Mouse (Mus musculus) limb, embryonic 11.5 days (tissue): ENCODE results near the gene Fggy. TPM values are rescaled to one million over a fixed set of nuclear protein-coding genes. Genes with fewer than 3 reads are reported as not detected.
A peak's percentile ranks its signal among the peaks of the same experiment; 100 is the strongest.

Experiments
- ATAC-seq: fragments of 200-750 bp; cut with Nextera tagmentation; 2 replicates; pipeline ENCODE4 v1.8.0; 2017; ENCODE audit warnings: low read depth; ENCODE audit not compliant: insufficient number of reproducible peaks, low FRiP score, low TSS enrichment
- DNase-seq: peaks from one replicate; pipeline ENCODE4 v3.0.0-alpha.2; 2015; ENCODE audit warnings: low spot score
- H3K27ac ChIP-seq: fragments of 300-500 bp; sonication (generic); replicated peaks from 2 replicates; pipeline ENCODE4 v1.5.1; 2014; ENCODE audit warnings: low read depth, mild to moderate bottlenecking, low read length
- H3K27me3 ChIP-seq: fragments of 300-500 bp; sonication (generic); 2 replicates; pipeline ENCODE4 v1.6.1; 2014; ENCODE audit warnings: mild to moderate bottlenecking, low read length, mixed read lengths; ENCODE audit not compliant: control insufficient read depth, insufficient read depth
- H3K36me3 ChIP-seq: fragments of 300-500 bp; sonication (generic); 2 replicates; pipeline ENCODE4 v1.6.1; 2014; ENCODE audit warnings: mild to moderate bottlenecking, low read length, moderate library complexity, mixed read lengths; ENCODE audit not compliant: control insufficient read depth, insufficient read depth
- H3K4me1 ChIP-seq: fragments of 300-500 bp; sonication (generic); 2 replicates; pipeline ENCODE4 v1.6.1; 2014; ENCODE audit warnings: low read length, mixed read lengths; ENCODE audit not compliant: control insufficient read depth, insufficient read depth
- H3K4me2 ChIP-seq: fragments of 300-500 bp; sonication (generic); 2 replicates; pipeline ENCODE4 v1.6.1; 2014; ENCODE audit warnings: low read depth, mild to moderate bottlenecking, moderate library complexity; ENCODE audit not compliant: severe bottlenecking
- H3K4me3 ChIP-seq: fragments of 300-500 bp; sonication (generic); 2 replicates; pipeline ENCODE4 v1.5.1; 2014; ENCODE audit warnings: low read depth, low read length
- H3K9ac ChIP-seq: fragments of 300-500 bp; sonication (generic); 2 replicates; pipeline ENCODE4 v1.6.1; 2014; ENCODE audit warnings: mild to moderate bottlenecking, low read length
- H3K9me3 ChIP-seq: fragments of 300-500 bp; sonication (generic); 2 replicates; pipeline ENCODE4 v1.6.1; 2016; ENCODE audit warnings: low read length; ENCODE audit not compliant: control insufficient read depth
- WGBS: fragments of 180-500 bp; shearing (Covaris S2); extraction: QIAGEN DNeasy Blood & Tissue Kit; methylation state at CpG from one replicate; pipeline ENCODE4 v1.1.7; 2014; 5-methylcytosine and 5-hydroxymethylcytosine counted together
- polyA plus RNA-seq: library from polyadenylated mRNA; unstranded; fragments of >200 nt; fragmentation: Nextera tagmentation; extraction: Ambion mirVana; gene quantifications from 2 replicates; pipeline ENCODE4 v1.2.1, GENCODE M21; 2014

Gene Fggy
- polyA plus RNA-seq, 1 experiment from 2014 or later: 8.4 TPM

- Histone ChIP-seq H3K36me3 (no peaks in the 10 kb centered on the region), H3K4me2 (no peak overlapping the region), H3K9me3 (no peaks in the 10 kb centered on the region), H3K4me3 (no peak overlapping the region), H3K27me3 (no peaks in the 10 kb centered on the region), H3K27ac (no peak overlapping the region), H3K4me1 (no peaks in the 10 kb centered on the region), H3K9ac (no peak overlapping the region)
- WGBS: 90% methylated on average over 1 of the region's 1 CpGs
- DNase-seq: peak; percentile 19
- ATAC-seq: no peak
Observed at GRCm38 (mm10) chr4:95610663-95611062, 53.4 kb downstream of the Fggy start.

- Histone ChIP-seq H3K27me3 (no peaks in the 10 kb centered on the region), H3K4me3 (no peak overlapping the region), H3K27ac (no peak overlapping the region), H3K36me3 (no peaks in the 10 kb centered on the region), H3K9ac (no peak overlapping the region), H3K4me2 (no peak overlapping the region), H3K4me1 (no peaks in the 10 kb centered on the region), H3K9me3 (no peaks in the 10 kb centered on the region)
- ATAC-seq: no peak
- DNase-seq: no peak
- 93% methylated on average over 6 of the region's 6 CpGs for WGBS
Observed at GRCm38 (mm10) chr4:95611390-95611789, 54.1 kb downstream of the Fggy start.

GRCm38 (mm10) chr4:95621046-95621445 is 63.7 kb downstream of the Fggy start:
- Histone ChIP-seq H3K27me3 (no peaks in the 10 kb centered on the region), H3K4me2 (no peak overlapping the region), H3K9me3 (no peaks in the 10 kb centered on the region), H3K9ac (no peak overlapping the region), H3K4me1 (no peaks in the 10 kb centered on the region), H3K36me3 (no peaks in the 10 kb centered on the region), H3K4me3 (no peak overlapping the region), H3K27ac (no peak overlapping the region)
- no peak for DNase-seq
- ATAC-seq: no peak
- 87% methylated on average over 3 of the region's 3 CpGs for WGBS

- no peak overlapping the region for H3K9ac ChIP-seq
- no peaks in the 10 kb centered on the region for H3K27me3 ChIP-seq
- no peaks in the 10 kb centered on the region for H3K4me1 ChIP-seq
- WGBS: 89% methylated on average over 3 of the region's 3 CpGs
- H3K4me3 ChIP-seq: no peak overlapping the region
- no peak for ATAC-seq
- no peak for DNase-seq
- H3K36me3 ChIP-seq: no peaks in the 10 kb centered on the region
- no peak overlapping the region for H3K27ac ChIP-seq
- no peak overlapping the region for H3K4me2 ChIP-seq
- no peaks in the 10 kb centered on the region for H3K9me3 ChIP-seq
Observed at GRCm38 (mm10) chr4:95624696-95625095, 67.4 kb downstream of the Fggy start.

- Histone ChIP-seq H3K9me3 (no peaks in the 10 kb centered on the region), H3K4me3 (no peak overlapping the region), H3K4me2 (no peak overlapping the region), H3K27ac (no peak overlapping the region), H3K4me1 (no peaks in the 10 kb centered on the region), H3K36me3 (no peaks in the 10 kb centered on the region), H3K27me3 (no peaks in the 10 kb centered on the region), H3K9ac (no peak overlapping the region)
- ATAC-seq: no peak
- no peak for DNase-seq
- 66% methylated on average over 4 of the region's 4 CpGs for WGBS
Observed at GRCm38 (mm10) chr4:95625651-95626050, 68.3 kb downstream of the Fggy start.

- no peak overlapping the region for H3K4me2 ChIP-seq
- no peak overlapping the region for H3K27ac ChIP-seq
- no peaks in the 10 kb centered on the region for H3K4me1 ChIP-seq
- no peaks in the 10 kb centered on the region for H3K9me3 ChIP-seq
- H3K36me3 ChIP-seq: no peaks in the 10 kb centered on the region
- WGBS: 88% methylated on average over 3 of the region's 3 CpGs
- DNase-seq: no peak
- no peak for ATAC-seq
- H3K9ac ChIP-seq: no peak overlapping the region
- H3K4me3 ChIP-seq: no peak overlapping the region
- no peaks in the 10 kb centered on the region for H3K27me3 ChIP-seq
Observed at GRCm38 (mm10) chr4:95626186-95626585, 68.9 kb downstream of the Fggy start.

- Histone ChIP-seq H3K9ac (no peak overlapping the region), H3K4me1 (no peaks in the 10 kb centered on the region), H3K27me3 (no peaks in the 10 kb centered on the region), H3K36me3 (no peaks in the 10 kb centered on the region), H3K4me3 (no peak overlapping the region), H3K27ac (no peak overlapping the region), H3K4me2 (no peak overlapping the region), H3K9me3 (no peaks in the 10 kb centered on the region)
- 83% methylated on average over 3 of the region's 3 CpGs for WGBS
- DNase-seq (no peak), ATAC-seq (no peak)
Observed at GRCm38 (mm10) chr4:95634903-95635302, 77.6 kb downstream of the Fggy start.

GRCm38 (mm10) chr4:95636937-95637749 is 79.8 kb downstream of the Fggy start:
- no peak for DNase-seq
- Histone ChIP-seq H3K36me3 (no peaks in the 10 kb centered on the region), H3K9me3 (no peaks in the 10 kb centered on the region), H3K4me3 (no peak overlapping the region), H3K4me1 (no peaks in the 10 kb centered on the region), H3K9ac (no peak overlapping the region), H3K27ac (0 out of 2 replicates have a peak overlapping the region, but pooled peaks have one; percentile 47), H3K4me2 (no peak overlapping the region), H3K27me3 (no peaks in the 10 kb centered on the region)
- ATAC-seq: no peak
- WGBS: 57% methylated on average over 7 of the region's 7 CpGs

GRCm38 (mm10) chr4:95638063-95638462 is 80.8 kb downstream of the Fggy start:
- no peaks in the 10 kb centered on the region for H3K4me1 ChIP-seq
- H3K4me3 ChIP-seq: no peak overlapping the region
- no peaks in the 10 kb centered on the region for H3K36me3 ChIP-seq
- ATAC-seq (no peak), DNase-seq (no peak)
- no peaks in the 10 kb centered on the region for H3K9me3 ChIP-seq
- H3K27ac ChIP-seq: no peak overlapping the region
- no peaks in the 10 kb centered on the region for H3K27me3 ChIP-seq
- no peak overlapping the region for H3K4me2 ChIP-seq
- H3K9ac ChIP-seq: no peak overlapping the region
- WGBS: 91% methylated on average over 3 of the region's 3 CpGs
